Mouse (Mus musculus) hindbrain, embryonic 11.5 days (tissue): Measurements from ENCODE around the gene Pitpnm3. TPM values are rescaled to one million over a fixed set of nuclear protein-coding genes. Genes with fewer than 3 reads are reported as not detected.

ENCODE experiments used
- ATAC-seq: fragments of 200-750 bp; cut with Nextera tagmentation; 2 replicates; pipeline ENCODE4 v1.8.0; 2017; ENCODE audit warnings: mild to moderate bottlenecking, moderate TSS enrichment, moderate library complexity; ENCODE audit not compliant: low FRiP score
- DNase-seq: peaks from one replicate; pipeline ENCODE4 v3.0.0-alpha.2; 2015; ENCODE audit warnings: low spot score
- H3K27ac ChIP-seq: fragments of 300-500 bp; sonication (generic); 2 replicates; pipeline ENCODE4 v1.5.1; 2014; ENCODE audit warnings: mild to moderate bottlenecking, low read depth, low read length
- H3K27me3 ChIP-seq: fragments of 300-500 bp; sonication (generic); 2 replicates; pipeline ENCODE4 v1.6.1; 2014; ENCODE audit warnings: mild to moderate bottlenecking, low read length, moderate library complexity, mixed read lengths; ENCODE audit not compliant: control insufficient read depth, insufficient read depth
- H3K36me3 ChIP-seq: fragments of 300-500 bp; sonication (generic); 2 replicates; pipeline ENCODE4 v1.6.1; 2014; ENCODE audit warnings: mild to moderate bottlenecking, low read length, moderate library complexity, mixed read lengths; ENCODE audit not compliant: control insufficient read depth, insufficient read depth
- H3K4me1 ChIP-seq: fragments of 300-500 bp; sonication (generic); replicated peaks from 2 replicates; pipeline ENCODE4 v1.6.1; 2014; ENCODE audit warnings: low read length, mixed read lengths; ENCODE audit not compliant: control insufficient read depth, insufficient read depth
- H3K4me2 ChIP-seq: fragments of 300-500 bp; sonication (generic); replicated peaks from 2 replicates; pipeline ENCODE4 v1.6.1; 2014; ENCODE audit warnings: mild to moderate bottlenecking, low read depth, low read length
- H3K4me3 ChIP-seq: fragments of 300-500 bp; sonication (generic); 2 replicates; pipeline ENCODE4 v1.5.1; 2014; ENCODE audit warnings: low read depth, low read length
- H3K9ac ChIP-seq: fragments of 300-500 bp; sonication (generic); 2 replicates; pipeline ENCODE4 v1.6.1; 2014; ENCODE audit warnings: low read depth, low read length
- H3K9me3 ChIP-seq: fragments of 300-500 bp; sonication (generic); 2 replicates; pipeline ENCODE4 v1.6.1; 2016; ENCODE audit warnings: low read length; ENCODE audit not compliant: control insufficient read depth
- WGBS: fragments of 180-500 bp; shearing (Covaris S2); extraction: QIAGEN DNeasy Blood & Tissue Kit; methylation state at CpG from one replicate; pipeline ENCODE4 v1.1.7; 2014; 5-methylcytosine and 5-hydroxymethylcytosine counted together
- polyA plus RNA-seq: library from polyadenylated mRNA; unstranded; fragments of >200 nt; fragmentation: Nextera tagmentation; extraction: Ambion mirVana; gene quantifications from 2 replicates; pipeline ENCODE4 v1.2.1, GENCODE M21; 2014

The Pitpnm3 gene
- polyA plus RNA-seq, 1 experiment from 2014 or later: 0.48 TPM

DNA sequence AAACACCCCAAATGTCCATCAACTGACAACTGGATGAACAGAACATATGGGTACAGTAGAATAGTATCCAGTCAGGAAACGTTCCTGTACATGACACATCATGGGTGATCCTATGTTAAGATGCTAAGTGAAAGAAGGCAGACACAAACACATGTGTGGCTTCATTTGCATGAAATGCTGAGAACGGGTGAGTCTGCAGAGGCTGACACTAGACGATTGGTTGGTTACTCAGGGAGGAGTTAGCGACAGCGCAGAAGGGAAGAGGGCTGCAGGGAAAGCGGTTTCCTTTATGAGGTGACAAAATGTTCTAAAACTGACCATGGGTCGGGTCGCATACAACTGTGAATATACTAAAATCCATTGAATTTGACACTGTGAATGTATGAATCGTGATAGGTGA, 75.2 kb downstream of the Pitpnm3 start:
- H3K4me2 ChIP-seq: no peak overlapping the region
- H3K9me3 ChIP-seq: no peaks in the 10 kb centered on the region
- no peaks in the 10 kb centered on the region for H3K4me1 ChIP-seq
- DNase-seq (no peak), ATAC-seq (no peak)
- no peak overlapping the region for H3K9ac ChIP-seq
- no peaks in the 10 kb centered on the region for H3K27me3 ChIP-seq
- no peak overlapping the region for H3K27ac ChIP-seq
- no peaks in the 10 kb centered on the region for H3K36me3 ChIP-seq
- H3K4me3 ChIP-seq: no peak overlapping the region
- WGBS: 83% methylated on average over 9 of the region's 9 CpGs

DNA sequence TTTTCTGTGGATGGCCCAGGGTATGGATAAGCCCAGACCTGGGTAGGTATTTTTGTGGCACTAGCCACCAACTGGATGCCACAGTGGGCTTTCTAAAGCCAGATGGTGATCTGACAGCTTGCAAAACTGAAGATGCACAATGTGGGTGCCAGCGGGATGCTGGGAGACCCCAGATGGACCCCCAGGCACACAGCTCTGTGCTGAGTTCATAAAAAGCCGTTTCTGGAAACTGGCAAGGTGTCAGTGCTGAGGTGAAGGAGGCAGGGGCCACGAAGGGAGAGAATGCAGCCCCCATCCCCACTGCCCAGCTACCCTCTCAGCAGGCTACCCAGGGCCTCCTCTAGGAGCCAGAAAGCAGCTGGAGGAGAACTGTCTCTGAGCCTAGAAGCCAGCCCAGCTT, 78.4 kb downstream of the Pitpnm3 start:
- Histone ChIP-seq H3K4me3 (no peak overlapping the region), H3K36me3 (no peaks in the 10 kb centered on the region), H3K27me3 (no peaks in the 10 kb centered on the region), H3K4me1 (no peaks in the 10 kb centered on the region; the same call in 1 of the 2 replicates), H3K9me3 (no peaks in the 10 kb centered on the region), H3K27ac (no peak overlapping the region), H3K4me2 (no peak overlapping the region), H3K9ac (no peak overlapping the region)
- no peak for DNase-seq
- WGBS: 85% methylated on average over 3 of the region's 3 CpGs
- ATAC-seq: no peak

DNA sequence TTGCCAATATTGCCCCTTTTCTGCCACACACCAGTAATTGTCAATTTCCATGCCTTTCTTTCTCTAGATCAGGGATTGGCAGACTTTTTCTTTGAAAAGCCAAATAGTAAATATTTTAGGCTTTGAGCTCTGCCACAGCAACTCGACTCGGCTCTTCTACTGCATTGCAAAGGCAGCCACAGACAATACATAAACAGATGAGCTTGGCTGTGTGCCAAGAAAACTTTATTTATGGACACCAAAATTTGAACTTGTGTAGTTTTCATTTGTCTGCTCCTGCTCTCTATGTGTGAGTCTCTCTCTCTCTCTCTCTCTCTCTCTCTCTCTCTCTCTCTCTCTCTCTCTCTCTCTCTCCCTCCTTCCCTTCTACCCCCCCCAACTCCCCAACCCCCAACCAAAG, 80.4 kb downstream of the Pitpnm3 start:
- Histone ChIP-seq H3K27me3 (peaks cover 5% of the 10 kb centered on the region; the same call in 1 of the 2 replicates), H3K27ac (no peak overlapping the region), H3K4me2 (no peak overlapping the region), H3K9me3 (no peaks in the 10 kb centered on the region), H3K4me3 (no peak overlapping the region), H3K4me1 (no peaks in the 10 kb centered on the region; the same call in 1 of the 2 replicates), H3K36me3 (no peaks in the 10 kb centered on the region), H3K9ac (no peak overlapping the region)
- ATAC-seq (no peak), DNase-seq (no peak)
- WGBS: 66% methylated on average over 2 of the region's 2 CpGs

DNA sequence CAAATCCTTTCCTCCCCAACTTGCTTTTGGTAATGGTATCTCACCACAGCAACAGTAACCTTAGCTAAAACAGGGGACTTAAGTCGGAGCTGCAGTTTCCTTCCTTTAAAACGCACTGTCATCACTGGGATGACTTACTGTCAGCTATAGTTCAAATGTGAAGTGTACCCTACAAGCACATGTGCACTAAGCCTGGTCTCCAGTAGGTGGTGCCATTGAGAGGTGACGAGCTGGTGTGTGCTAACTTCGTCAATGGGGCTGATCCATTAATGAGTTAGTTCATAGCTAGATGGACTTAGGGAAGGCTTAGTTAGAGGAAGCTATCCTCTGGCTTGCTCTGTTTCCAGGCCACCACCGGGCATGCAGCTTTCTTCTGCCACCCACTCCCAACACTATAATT, 82.9 kb downstream of the Pitpnm3 start:
- Histone ChIP-seq H3K4me1 (no peaks in the 10 kb centered on the region; the same call in 1 of the 2 replicates), H3K36me3 (no peaks in the 10 kb centered on the region), H3K4me2 (no peak overlapping the region), H3K27me3 (peaks cover 14% of the 10 kb centered on the region), H3K9ac (no peak overlapping the region), H3K9me3 (no peaks in the 10 kb centered on the region), H3K27ac (no peak overlapping the region), H3K4me3 (no peak overlapping the region)
- ATAC-seq (peak; percentile 10; the same call in 1 of the 2 replicates), DNase-seq (peak; percentile 85)
- WGBS: 16% methylated on average over 5 of the region's 5 CpGs

DNA sequence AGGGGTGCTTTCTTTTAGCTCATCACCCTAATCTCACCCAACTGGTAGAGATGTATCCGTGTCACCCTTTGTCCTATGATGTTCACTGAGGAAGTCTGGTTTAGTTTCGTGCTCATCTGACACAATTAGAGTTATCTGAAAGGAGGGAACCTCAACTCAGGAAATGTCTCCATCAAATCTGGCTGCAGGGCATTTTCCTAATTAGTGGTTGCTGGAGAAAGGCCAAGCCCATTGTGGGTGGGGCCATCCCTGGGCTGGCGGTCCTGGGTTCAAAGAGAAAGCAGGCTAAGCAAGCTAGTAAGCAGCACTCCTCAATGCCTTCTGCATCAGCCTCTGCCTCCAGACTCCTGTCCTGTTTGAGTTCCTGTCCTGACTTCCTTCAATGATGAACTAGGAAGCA, 83.4 kb downstream of the Pitpnm3 start:
- Histone ChIP-seq H3K27me3 (peaks cover 14% of the 10 kb centered on the region), H3K4me1 (no peaks in the 10 kb centered on the region; the same call in 1 of the 2 replicates), H3K27ac (no peak overlapping the region), H3K36me3 (no peaks in the 10 kb centered on the region), H3K4me2 (no peak overlapping the region), H3K4me3 (no peak overlapping the region), H3K9me3 (no peaks in the 10 kb centered on the region), H3K9ac (no peak overlapping the region)
- DNase-seq (no peak), ATAC-seq (no peak)
- 74% methylated on average over 3 of the region's 3 CpGs for WGBS

DNA sequence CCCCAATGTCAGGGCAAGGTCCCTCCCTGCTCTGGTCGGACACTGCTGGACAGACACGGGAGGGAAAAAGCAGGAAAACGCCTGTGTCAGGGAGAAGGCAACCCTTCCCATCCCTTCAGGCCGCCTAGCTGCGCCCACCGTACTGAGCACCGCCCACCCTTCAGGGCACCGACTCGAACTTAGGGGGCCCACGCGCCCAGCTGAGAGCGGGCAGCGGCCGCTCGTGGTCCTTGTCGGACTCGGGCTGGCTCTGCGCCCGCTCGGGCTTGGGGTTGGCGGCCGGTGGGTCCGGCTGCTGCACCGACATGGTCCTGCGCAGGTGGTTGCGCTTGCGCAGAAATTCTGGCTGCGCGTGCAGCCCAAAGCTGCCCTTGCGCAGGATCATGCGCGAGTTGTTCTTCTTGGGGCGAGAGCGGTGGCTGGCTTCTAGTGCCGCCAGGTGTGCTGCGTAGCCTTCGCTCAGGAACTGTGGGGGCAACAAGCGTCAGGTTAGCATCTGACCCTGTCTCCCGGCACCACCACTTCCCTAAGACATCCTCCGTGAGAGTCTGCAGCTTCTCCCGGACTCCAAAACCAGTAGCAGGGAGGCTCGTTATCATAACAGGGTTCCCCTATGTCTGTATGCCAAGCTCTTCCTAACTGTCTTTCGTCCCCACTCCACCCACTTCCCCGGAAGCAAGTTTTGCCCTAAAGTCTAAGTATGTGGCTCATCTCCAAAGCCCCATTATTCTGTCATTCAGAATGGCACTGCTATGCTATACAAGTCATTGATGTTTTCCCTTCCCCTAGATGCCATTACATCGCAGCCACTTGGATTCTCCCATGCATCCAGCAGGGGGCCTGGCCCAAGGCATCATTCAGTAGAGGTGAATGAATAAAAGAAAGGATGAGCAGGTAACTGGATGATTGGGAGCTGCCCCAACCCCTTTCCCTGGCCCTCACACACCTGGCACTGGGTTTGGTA, 84.4 kb downstream of the Pitpnm3 start:
- Histone ChIP-seq H3K4me3 (peak overlapping the region; percentile 51), H3K4me1 (no peaks in the 10 kb centered on the region; the same call in 1 of the 2 replicates), H3K27me3 (peaks cover 14% of the 10 kb centered on the region), H3K36me3 (peaks cover 2% of the 10 kb centered on the region; the same call in 1 of the 2 replicates), H3K27ac (no peak overlapping the region), H3K9ac (peak overlapping the region; percentile 57), H3K9me3 (no peaks in the 10 kb centered on the region), H3K4me2 (peak overlapping the region; percentile 90)
- 3% methylated on average over 45 of the region's 45 CpGs for WGBS
- ATAC-seq: peak; percentile 53
- DNase-seq: peak; percentile 65

DNA sequence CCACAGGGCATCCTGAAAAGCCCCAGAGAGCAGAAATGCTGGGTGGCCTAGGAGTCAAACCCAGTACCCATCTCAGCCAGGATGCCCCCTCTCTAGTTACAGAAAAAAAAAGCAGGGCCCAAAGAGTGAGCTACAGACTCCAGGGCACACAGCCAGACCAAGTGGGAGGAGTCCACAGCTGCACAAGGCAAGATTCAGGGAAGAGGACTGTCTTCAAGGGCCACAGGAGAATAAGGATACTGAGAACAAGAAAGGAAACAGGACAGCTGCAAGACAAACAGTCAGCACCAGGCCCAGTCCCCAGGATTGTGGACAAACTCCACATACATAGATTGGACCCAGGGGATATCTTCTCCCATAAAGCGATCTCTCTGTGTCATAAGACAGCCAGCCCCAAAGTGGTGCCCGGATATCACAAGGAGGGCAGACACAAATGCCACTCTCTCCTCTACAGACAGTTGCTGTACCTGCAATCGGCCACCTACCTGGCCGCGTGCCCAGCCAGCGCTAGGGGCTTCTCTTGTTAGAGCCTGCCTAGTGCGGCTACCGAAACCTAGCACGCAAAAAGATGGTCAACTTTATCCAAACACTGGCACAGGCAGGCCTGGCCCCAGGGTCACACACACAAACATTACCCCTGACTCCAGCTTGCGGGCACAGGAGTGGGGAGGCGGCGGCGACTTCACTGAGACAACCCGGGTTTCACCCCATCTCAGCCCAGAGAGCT, 85.2 kb downstream of the Pitpnm3 start:
- ATAC-seq (peak; percentile 8), DNase-seq (no peak)
- H3K27ac ChIP-seq: no peak overlapping the region
- H3K27me3 ChIP-seq: peaks cover 14% of the 10 kb centered on the region
- peak overlapping the region; percentile 51 for H3K4me3 ChIP-seq
- peak overlapping the region; percentile 57 for H3K9ac ChIP-seq
- peak overlapping the region; percentile 90 for H3K4me2 ChIP-seq
- H3K9me3 ChIP-seq: no peaks in the 10 kb centered on the region
- H3K36me3 ChIP-seq: peaks cover 6% of the 10 kb centered on the region; the same call in 1 of the 2 replicates
- H3K4me1 ChIP-seq: no peaks in the 10 kb centered on the region; the same call in 1 of the 2 replicates
- 28% methylated on average over 14 of the region's 14 CpGs for WGBS

DNA sequence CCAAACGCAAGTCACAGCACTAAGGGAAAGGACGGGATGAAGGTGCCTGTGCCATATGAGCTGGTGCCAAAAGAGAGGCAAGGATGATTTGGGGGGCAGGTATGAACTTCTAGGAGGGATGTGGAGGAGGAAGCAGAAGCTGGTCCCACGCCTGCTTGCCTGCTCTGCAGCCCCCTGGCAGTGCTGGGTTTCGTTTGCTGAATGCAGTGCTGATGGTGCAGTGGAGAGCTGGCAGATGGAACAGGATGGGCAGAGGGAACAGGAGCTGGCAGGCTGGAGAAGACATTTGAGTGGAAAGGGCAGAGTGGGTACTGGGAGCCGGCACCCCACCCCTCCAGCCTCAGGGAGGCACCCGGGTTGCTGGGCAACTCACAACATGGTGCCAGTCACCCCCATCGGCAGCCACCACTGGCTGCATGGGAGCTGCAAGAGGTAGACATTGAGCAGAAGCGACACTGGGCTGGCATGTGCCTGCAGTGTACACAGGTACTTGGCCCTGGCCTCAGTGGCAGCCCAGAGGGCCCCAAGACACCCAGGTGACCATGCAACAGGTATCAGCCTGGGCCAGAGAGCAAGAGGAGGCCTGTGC, 86.3 kb downstream of the Pitpnm3 start:
- 75% methylated on average over 8 of the region's 8 CpGs for WGBS
- DNase-seq: no peak
- H3K27me3 ChIP-seq: peaks cover 14% of the 10 kb centered on the region

More for the DNA sequence above, 86.3 kb downstream of the Pitpnm3 start:
- ATAC-seq: no peak
- no peak overlapping the region for H3K9ac ChIP-seq
- H3K4me2 ChIP-seq: no peak overlapping the region
- peaks cover 6% of the 10 kb centered on the region; the same call in 1 of the 2 replicates for H3K36me3 ChIP-seq
- no peaks in the 10 kb centered on the region for H3K9me3 ChIP-seq
- no peak overlapping the region for H3K4me3 ChIP-seq
- no peaks in the 10 kb centered on the region; the same call in 1 of the 2 replicates for H3K4me1 ChIP-seq
- no peak overlapping the region for H3K27ac ChIP-seq
